Mouse (Mus musculus) embryonic facial prominence, embryonic 10.5 days (tissue): Measurements from ENCODE around the gene Zbtb22. TPM values are rescaled to one million over a fixed set of nuclear protein-coding genes. Genes with fewer than 3 reads are reported as not detected.
"Not testable (repeated sequence)": the region's sequence is repeated elsewhere in the genome, so short reads cannot be mapped to it uniquely, and the experiment has no call there.

Experiments used
- DNase-seq: peaks from one replicate; pipeline ENCODE4 v3.0.0-alpha.2; 2017; ENCODE audit warnings: low spot score
- H3K27ac ChIP-seq: fragments of 300-500 bp; sonication (generic); replicated peaks from 2 replicates; pipeline ENCODE4 v1.5.1; 2016; ENCODE audit warnings: mild to moderate bottlenecking
- H3K27me3 ChIP-seq: fragments of 300-500 bp; sonication (generic); replicated peaks from 2 replicates; pipeline ENCODE4 v1.6.1; 2016; ENCODE audit warnings: low read depth, mild to moderate bottlenecking; ENCODE audit not compliant: poor library complexity, severe bottlenecking
- H3K36me3 ChIP-seq: fragments of 300-500 bp; sonication (generic); replicated peaks from 2 replicates; pipeline ENCODE4 v1.6.1; 2016; ENCODE audit warnings: mild to moderate bottlenecking, moderate library complexity
- H3K4me1 ChIP-seq: fragments of 300-500 bp; sonication (generic); 2 replicates; pipeline ENCODE4 v1.6.1; 2016
- H3K4me3 ChIP-seq: fragments of 300-500 bp; sonication (generic); 2 replicates; pipeline ENCODE4 v1.5.1; 2016; ENCODE audit warnings: mild to moderate bottlenecking, moderate library complexity
- H3K9me3 ChIP-seq: fragments of 300-500 bp; sonication (generic); 2 replicates; pipeline ENCODE4 v1.6.1; 2016; ENCODE audit warnings: mild to moderate bottlenecking
- WGBS: fragments of 180-500 bp; shearing (Covaris S2); methylation state at CpG from one replicate; pipeline ENCODE4 v1.1.7; 2016; 5-methylcytosine and 5-hydroxymethylcytosine counted together
- polyA plus RNA-seq: library from polyadenylated mRNA; unstranded; fragments of >200 nt; fragmentation: Nextera tagmentation; extraction: Ambion mirVana; gene quantifications from 2 replicates; pipeline ENCODE4 v1.2.1, GENCODE M21; 2016

Gene Zbtb22
- polyA plus RNA-seq, 1 experiment from 2014 or later: 21.1 TPM

DNA sequence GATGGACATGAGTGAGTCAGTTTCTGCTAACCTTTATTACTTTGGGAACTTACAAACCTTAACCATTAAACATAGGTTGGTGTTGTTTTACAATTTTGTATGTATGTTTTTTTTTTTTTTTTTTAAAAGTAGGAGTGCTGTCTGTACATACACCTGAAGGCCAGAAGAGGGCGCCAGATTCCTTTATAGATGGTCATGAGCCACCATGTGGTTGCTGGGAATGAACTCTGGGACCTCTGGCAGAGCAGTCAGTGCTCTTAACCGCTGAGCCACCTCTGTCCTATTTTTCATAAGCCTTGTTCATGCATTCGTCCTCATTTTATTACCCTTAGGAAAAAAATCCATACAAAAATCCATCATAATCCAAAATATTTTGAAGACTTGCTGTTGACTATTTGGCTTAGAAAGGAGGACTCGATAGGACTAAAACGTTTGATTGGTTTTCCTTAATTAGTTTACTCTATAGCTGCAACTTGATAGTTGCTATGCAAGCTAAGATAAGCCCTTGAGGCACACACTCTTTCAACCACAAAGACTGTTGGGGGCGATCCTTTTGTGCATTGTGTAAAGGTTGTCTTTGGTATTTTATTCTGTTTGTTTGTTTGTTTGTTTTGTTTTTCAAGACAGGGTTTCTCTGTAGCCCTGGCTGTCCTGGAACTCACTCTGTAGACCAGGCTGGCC lies 18.4 kb upstream of the Zbtb22 start:
- Histone ChIP-seq H3K27me3 (0 out of 2 replicates have a peak, but pooled peaks cover 4% of the 10 kb centered on the region), H3K27ac (no peak overlapping the region), H3K9me3 (no peaks in the 10 kb centered on the region), H3K36me3 (no peaks in the 10 kb centered on the region), H3K4me1 (no peaks in the 10 kb centered on the region), H3K4me3 (no peak overlapping the region)
- 40% methylated on average over 6 of the region's 6 CpGs for WGBS
- DNase-seq: peak; percentile 52

DNA sequence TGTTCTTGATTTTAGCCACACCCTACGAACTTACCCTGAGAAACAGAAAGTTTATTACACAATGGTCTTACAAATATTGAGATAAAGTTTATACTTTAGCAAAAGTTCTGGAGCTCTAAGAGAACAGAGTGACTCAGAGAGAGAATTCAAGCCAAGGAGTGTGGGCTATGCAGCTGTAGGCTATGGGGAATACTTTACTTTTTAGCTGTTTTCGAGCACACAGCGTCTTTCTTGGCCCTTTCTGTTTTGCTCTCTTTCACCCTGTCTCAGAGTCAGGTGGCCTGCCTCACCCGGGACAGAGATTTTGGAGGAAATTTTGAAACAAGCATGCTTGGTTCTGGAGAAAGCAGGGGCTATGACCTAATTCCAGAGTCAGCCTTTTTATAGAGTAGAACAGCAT lies 17.5 kb upstream of the Zbtb22 start:
- not testable (repeated sequence) for H3K4me3 ChIP-seq, H3K27me3 ChIP-seq, H3K36me3 ChIP-seq, H3K9me3 ChIP-seq, DNase-seq, H3K27ac ChIP-seq, H3K4me1 ChIP-seq
- 87% methylated on average over 4 of the region's 4 CpGs for WGBS

DNA sequence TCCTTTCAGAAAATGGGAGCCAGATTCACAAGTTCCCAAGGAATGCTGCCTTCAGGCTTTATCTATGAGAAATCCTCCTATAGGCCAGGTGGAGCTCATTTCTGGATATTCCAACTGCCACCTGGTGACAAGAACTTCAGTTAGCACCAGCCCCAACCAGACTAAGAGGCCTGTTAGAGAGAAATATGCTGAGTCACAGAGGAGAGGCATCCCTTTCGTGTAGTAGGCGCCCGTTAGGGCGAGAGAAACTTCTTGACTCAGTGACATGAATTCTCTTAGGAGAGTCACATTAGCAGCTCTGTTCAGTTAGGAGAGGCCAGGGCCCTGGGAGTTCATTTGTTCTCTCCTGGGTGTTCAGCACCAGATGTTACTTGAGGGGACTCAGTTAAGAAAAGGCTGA lies 16.1 kb upstream of the Zbtb22 start:
- no peaks in the 10 kb centered on the region for H3K9me3 ChIP-seq
- no peaks in the 10 kb centered on the region for H3K36me3 ChIP-seq
- H3K4me3 ChIP-seq: no peak overlapping the region
- H3K4me1 ChIP-seq: peaks cover 7% of the 10 kb centered on the region
- no peaks in the 10 kb centered on the region for H3K27me3 ChIP-seq
- DNase-seq: no peak
- 80% methylated on average over 4 of the region's 4 CpGs for WGBS
- H3K27ac ChIP-seq: no peak overlapping the region

DNA sequence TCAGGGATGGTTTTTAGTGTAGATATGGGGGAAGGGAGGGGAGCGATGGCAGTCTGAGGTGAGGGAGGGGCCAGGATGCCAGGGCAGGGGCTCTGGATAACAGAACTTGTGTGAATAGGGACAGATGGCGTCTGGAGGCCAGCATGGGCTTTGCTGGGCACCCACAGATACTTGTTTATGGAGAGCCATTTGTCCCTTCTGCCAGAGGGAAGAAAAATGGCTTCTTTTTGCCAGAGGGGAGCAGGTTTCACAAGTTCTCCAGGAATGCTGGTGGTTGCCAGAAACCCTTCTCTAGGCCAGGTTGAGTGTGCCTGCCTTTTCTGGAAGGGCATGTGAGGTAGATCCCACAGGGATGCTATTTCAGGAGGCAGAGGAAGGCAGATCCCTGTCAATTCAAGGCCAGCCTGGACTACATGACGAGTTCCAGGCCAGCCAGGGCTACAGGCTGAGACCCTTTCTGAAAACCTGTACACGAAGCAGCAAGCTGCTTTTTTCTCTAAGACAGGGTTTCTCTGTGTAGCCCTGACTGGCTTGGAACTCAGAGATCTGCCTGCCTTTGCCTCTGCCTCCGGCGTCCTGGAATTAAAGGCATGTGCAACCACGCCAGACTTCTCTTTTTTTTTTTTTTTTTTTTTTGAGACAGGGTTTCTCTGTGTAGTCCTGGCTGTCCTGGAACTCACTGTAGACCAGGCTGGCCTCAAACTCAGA lies 15.3 kb upstream of the Zbtb22 start:
- WGBS: 72% methylated on average over 7 of the region's 7 CpGs
- Histone ChIP-seq H3K36me3 (no peaks in the 10 kb centered on the region), H3K4me3 (no peak overlapping the region), H3K4me1 (peaks cover 11% of the 10 kb centered on the region), H3K27ac (no peak overlapping the region), H3K27me3 (no peaks in the 10 kb centered on the region), H3K9me3 (no peaks in the 10 kb centered on the region)
- no peak for DNase-seq

- Histone ChIP-seq H3K27me3 (no peaks in the 10 kb centered on the region), H3K9me3 (no peaks in the 10 kb centered on the region), H3K4me3 (no peak overlapping the region), H3K4me1 (peaks cover 11% of the 10 kb centered on the region), H3K36me3 (no peaks in the 10 kb centered on the region), H3K27ac (no peak overlapping the region)
- no peak for DNase-seq
- 88% methylated on average over 4 of the region's 4 CpGs for WGBS
Measured at GRCm38 (mm10) chr17:33900989-33901314, 14.8 kb upstream of the Zbtb22 start.

DNA sequence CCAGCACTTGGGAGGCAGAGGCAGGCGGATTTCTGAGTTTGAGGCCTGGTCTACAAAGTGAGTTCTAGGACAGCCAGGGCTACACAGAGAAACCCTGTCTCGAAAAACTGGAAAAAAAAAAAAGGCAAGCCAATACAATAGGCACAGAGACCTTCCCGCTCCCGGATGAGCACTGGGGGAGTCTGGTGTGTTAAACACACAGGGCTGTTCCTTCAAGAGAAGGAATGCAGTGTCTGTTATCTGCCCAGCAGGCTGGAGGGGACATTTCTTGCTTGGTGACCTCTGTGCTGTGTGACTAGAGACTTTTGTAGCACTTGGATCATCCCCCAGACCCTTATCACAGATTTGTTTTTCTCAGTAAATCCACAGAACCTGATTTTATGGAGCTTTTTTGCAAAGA lies 14.1 kb upstream of the Zbtb22 start:
- 62% methylated on average over 4 of the region's 4 CpGs for WGBS
- Histone ChIP-seq H3K9me3 (no peaks in the 10 kb centered on the region), H3K4me1 (peaks cover 11% of the 10 kb centered on the region), H3K36me3 (no peaks in the 10 kb centered on the region), H3K4me3 (no peak overlapping the region), H3K27me3 (no peaks in the 10 kb centered on the region), H3K27ac (no peak overlapping the region)
- DNase-seq: no peak

- H3K4me1 ChIP-seq: peaks cover 11% of the 10 kb centered on the region
- no peak overlapping the region for H3K4me3 ChIP-seq
- H3K36me3 ChIP-seq: no peaks in the 10 kb centered on the region
- no peak for DNase-seq
- WGBS: 84% methylated on average over 4 of the region's 4 CpGs
- H3K9me3 ChIP-seq: no peaks in the 10 kb centered on the region
- H3K27ac ChIP-seq: no peak overlapping the region
- H3K27me3 ChIP-seq: no peaks in the 10 kb centered on the region
Measured at GRCm38 (mm10) chr17:33902079-33902478, 13.6 kb upstream of the Zbtb22 start.

- H3K36me3 ChIP-seq: no peaks in the 10 kb centered on the region
- H3K9me3 ChIP-seq: no peaks in the 10 kb centered on the region
- DNase-seq: no peak
- WGBS: 87% methylated on average over 7 of the region's 7 CpGs
- H3K27ac ChIP-seq: no peak overlapping the region
- H3K27me3 ChIP-seq: no peaks in the 10 kb centered on the region
- no peak overlapping the region for H3K4me3 ChIP-seq
- H3K4me1 ChIP-seq: peaks cover 11% of the 10 kb centered on the region
Measured at GRCm38 (mm10) chr17:33902491-33902890, 13.2 kb upstream of the Zbtb22 start.

- not testable (repeated sequence) for H3K4me3 ChIP-seq, H3K9me3 ChIP-seq, H3K27ac ChIP-seq, H3K27me3 ChIP-seq, DNase-seq, H3K36me3 ChIP-seq
- H3K4me1 ChIP-seq: peaks cover 26% of the 10 kb centered on the region
- WGBS: 63% methylated on average over 6 of the region's 6 CpGs
Measured at GRCm38 (mm10) chr17:33903911-33904651, 11.6 kb upstream of the Zbtb22 start.

GRCm38 (mm10) chr17:33904835-33905234 lies 10.9 kb upstream of the Zbtb22 start, which contains the start of gene Platr17:
Gene Platr17 (plus strand): TSS chr17:33905135.
- not testable (repeated sequence) for H3K36me3 ChIP-seq, H3K27ac ChIP-seq, H3K4me3 ChIP-seq, H3K27me3 ChIP-seq, H3K9me3 ChIP-seq
- peaks cover 27% of the 10 kb centered on the region for H3K4me1 ChIP-seq
- WGBS: 19% methylated on average over 4 of the region's 4 CpGs
- peak; percentile 21 for DNase-seq

DNA sequence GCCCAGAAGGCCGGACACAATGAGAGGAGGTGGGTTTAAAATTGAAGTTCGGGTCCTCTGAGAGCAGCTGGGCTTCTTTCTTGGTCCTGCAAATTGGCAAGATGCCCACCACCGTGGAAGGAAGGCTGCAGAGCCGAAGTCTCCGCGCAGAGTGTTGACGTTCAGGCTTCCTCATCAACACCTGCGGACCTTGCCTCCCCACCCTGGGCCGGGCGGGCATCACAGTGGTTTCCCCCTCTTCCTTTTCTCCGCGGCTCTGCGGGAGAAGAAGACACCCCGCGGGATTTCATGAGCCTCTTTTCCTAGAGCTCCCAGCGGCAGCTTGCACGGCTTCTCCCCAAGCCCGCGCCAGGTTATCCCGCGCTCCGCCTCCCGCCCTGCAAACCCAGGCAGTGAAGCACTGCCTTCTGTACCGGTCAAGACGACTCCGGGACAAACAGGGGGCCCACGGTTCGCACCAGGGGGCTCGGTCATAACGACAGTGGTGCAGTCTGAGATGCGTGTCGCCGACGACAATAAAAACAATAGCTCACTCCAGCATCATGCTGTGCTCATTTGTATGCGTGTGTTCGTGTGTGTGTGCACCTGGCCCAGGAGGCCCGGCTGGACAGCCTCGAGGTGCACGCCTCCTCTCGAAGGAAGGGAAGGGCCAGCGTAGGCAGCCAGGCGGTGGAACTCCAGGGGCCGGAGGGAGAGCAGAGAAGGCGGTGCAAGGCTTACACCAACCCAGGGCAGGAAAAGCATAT lies 7.2 kb upstream of the Zbtb22 start:
- under 1% methylated on average over 44 of the region's 44 CpGs for WGBS
- peak overlapping the region; percentile 93 for H3K27ac ChIP-seq
- no peaks in the 10 kb centered on the region for H3K27me3 ChIP-seq
- H3K36me3 ChIP-seq: peaks cover 33% of the 10 kb centered on the region
- no peaks in the 10 kb centered on the region for H3K9me3 ChIP-seq
- peak; percentile 59 for DNase-seq
- peaks cover 47% of the 10 kb centered on the region for H3K4me1 ChIP-seq
- peak overlapping the region; percentile 95 for H3K4me3 ChIP-seq

DNA sequence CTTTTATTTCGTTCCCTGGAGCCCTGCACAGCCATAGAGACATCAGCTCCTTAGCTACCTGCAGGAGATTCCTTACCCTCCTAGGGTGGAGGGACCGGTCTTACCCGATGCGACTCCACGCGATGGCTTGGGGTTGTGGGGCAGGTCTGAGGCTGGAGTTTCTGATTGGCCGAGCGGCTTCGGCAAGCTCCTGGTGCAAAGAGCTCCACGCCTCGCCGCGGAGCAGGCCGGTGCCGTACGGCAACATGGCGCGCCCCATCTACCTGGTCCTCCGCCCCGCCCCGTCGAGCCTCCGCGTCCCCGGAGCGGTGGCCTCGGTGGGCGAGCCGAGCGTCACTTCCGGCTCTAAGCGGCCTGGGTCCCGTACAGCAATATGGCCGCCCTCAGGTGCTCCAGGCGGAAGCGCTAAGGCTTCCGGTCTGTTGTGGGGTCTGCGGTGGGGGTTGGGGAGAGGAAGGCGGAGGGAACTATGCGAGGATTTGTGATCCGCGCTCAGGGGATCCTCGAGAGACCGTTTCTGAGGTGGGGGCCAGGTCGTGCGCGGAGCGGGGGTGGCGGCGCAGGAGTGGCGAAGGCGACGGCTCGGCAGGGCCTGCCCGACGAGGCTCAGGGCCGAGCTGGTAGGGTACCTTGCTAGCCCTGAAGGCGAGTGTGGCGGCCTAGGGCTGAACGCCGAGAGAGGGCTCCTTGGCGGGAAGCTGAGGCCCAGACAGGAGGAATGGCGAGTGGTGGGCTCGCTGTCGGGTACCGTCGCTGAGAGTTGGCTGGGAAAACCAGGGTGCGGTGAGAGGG lies 6.4 kb upstream of the Zbtb22 start, which contains the start of gene Daxx:
Gene Daxx (plus strand): TSS at position 338 of the 792 bp plus-strand sequence.
- Histone ChIP-seq H3K27ac (peak within 1 kb of the TSS; percentile 93), H3K4me3 (peak within 1 kb of the TSS; percentile 95), H3K9me3 (no peaks in the 10 kb centered on the region), H3K27me3 (no peaks in the 10 kb centered on the region), H3K4me1 (peaks cover 49% of the 10 kb centered on the region), H3K36me3 (peaks cover 40% of the 10 kb centered on the region)
- DNase-seq: peak; percentile 100
- whole genome bisulfite sequencing: under 1% methylated on average over 68 of the region's 68 CpGs
